Mouse (Mus musculus) activated CD4-positive, CD25-positive, alpha-beta regulatory T cell, adult 4 months (primary cell): ENCODE measurements around the gene Fzd4. TPM values are rescaled to one million over a fixed set of nuclear protein-coding genes. Genes with fewer than 3 reads are reported as not detected.

Source experiments
- ATAC-seq: one replicate; pipeline ENCODE4 v1.8.0; 2017
- polyA plus RNA-seq, 2 experiments: library from polyadenylated mRNA; unstranded; fragments of 100-300 nt; shearing (Covaris generic); gene quantifications; one replicate each; pipeline ENCODE4 v1.2.1; 2017

The Fzd4 gene
- polyA plus RNA-seq, 2 experiments from 2014 or later: not detected

GRCm38 (mm10) chr7:89427101-89427500 lies 22.9 kb downstream of the Fzd4 start:
- ATAC-seq: no peak

- ATAC-seq: no peak
Observed at GRCm38 (mm10) chr7:89428804-89429203, 24.6 kb downstream of the Fzd4 start.

GRCm38 (mm10) chr7:89429326-89429725 lies 25.2 kb downstream of the Fzd4 start:
- ATAC-seq: no peak

- no peak for ATAC-seq
Observed at GRCm38 (mm10) chr7:89431185-89431584, 27.0 kb downstream of the Fzd4 start.

GRCm38 (mm10) chr7:89433193-89433892 lies 29.2 kb downstream of the Fzd4 start:
- no peak for ATAC-seq

GRCm38 (mm10) chr7:89433893-89434616 lies 29.9 kb downstream of the Fzd4 start:
- ATAC-seq: no peak

- ATAC-seq: no peak
Observed at GRCm38 (mm10) chr7:89436404-89436803, 32.2 kb downstream of the Fzd4 start.

- no peak for ATAC-seq
Observed at GRCm38 (mm10) chr7:89437589-89437988, 33.4 kb downstream of the Fzd4 start.

GRCm38 (mm10) chr7:89441291-89441690 lies 37.1 kb downstream of the Fzd4 start:
- ATAC-seq: no peak

GRCm38 (mm10) chr7:89442242-89442641 lies 38.1 kb downstream of the Fzd4 start:
- no peak for ATAC-seq

- ATAC-seq: no peak
Observed at GRCm38 (mm10) chr7:89445137-89445536, 41.0 kb downstream of the Fzd4 start.

GRCm38 (mm10) chr7:89450312-89450711 lies 46.2 kb downstream of the Fzd4 start:
- ATAC-seq: no peak

- ATAC-seq: no peak
Observed at GRCm38 (mm10) chr7:89456380-89457076, 52.4 kb downstream of the Fzd4 start.

GRCm38 (mm10) chr7:89459691-89460090 lies 55.5 kb downstream of the Fzd4 start:
- ATAC-seq: no peak

GRCm38 (mm10) chr7:89460911-89461310 lies 56.8 kb downstream of the Fzd4 start:
- no peak for ATAC-seq

GRCm38 (mm10) chr7:89461351-89461750 lies 57.2 kb downstream of the Fzd4 start:
- ATAC-seq: no peak

Other genes with a start within 250 kb of the Fzd4 start
- gene Tmem135, start 133 bp upstream of the Fzd4 start, polyA plus RNA-seq: 10 to 100 TPM; 18.7 to 24.8 TPM
- not detected for gene Prss23, start 122.8 kb downstream of the Fzd4 start, polyA plus RNA-seq
- gene Me3, start 228.0 kb downstream of the Fzd4 start, polyA plus RNA-seq: under 1 TPM in 1 of 2 experiments, not detected in 1; 0.28 TPM